Mouse (Mus musculus) E14TG2a.4 (cell line): ENCODE measurements at regions not wholly inside any gene's neighbourhood (a gene's known extent, or its start where the extent isn't known, plus 50 kb on each side); places are given as distances from the start of the nearest gene placed in this dataset.

ENCODE experiments used
- CTCF ChIP-seq: conservative IDR thresholded peaks from 2 replicates; pipeline ENCODE4 v1.5.1; 2014; ENCODE audit warnings: low read length
- NANOG ChIP-seq: IDR thresholded peaks from 2 replicates; pipeline ENCODE4 v1.6.1; 2014; ENCODE audit warnings: borderline replicate concordance, low read length, mixed read lengths
- POU5F1 ChIP-seq: IDR thresholded peaks from 2 replicates; pipeline ENCODE4 v1.6.1; 2014; ENCODE audit warnings: low read length, borderline replicate concordance

- no peak for TF ChIP-seq CTCF
- no peak for TF ChIP-seq NANOG
- no peak for TF ChIP-seq POU5F1
Measured at GRCm38 (mm10) chr16:25523621-25524020, 159.9 kb upstream of the Trp63 start.
